Mouse (Mus musculus) E14TG2a.4 (cell line): ENCODE results near the gene Mpv17.

Experiments used
- CTCF ChIP-seq: conservative IDR thresholded peaks from 2 replicates; pipeline ENCODE4 v1.5.1; 2014; ENCODE audit warnings: low read length
- NANOG ChIP-seq: IDR thresholded peaks from 2 replicates; pipeline ENCODE4 v1.6.1; 2014; ENCODE audit warnings: borderline replicate concordance, low read length, mixed read lengths
- POU5F1 ChIP-seq: IDR thresholded peaks from 2 replicates; pipeline ENCODE4 v1.6.1; 2014; ENCODE audit warnings: low read length, borderline replicate concordance

DNA sequence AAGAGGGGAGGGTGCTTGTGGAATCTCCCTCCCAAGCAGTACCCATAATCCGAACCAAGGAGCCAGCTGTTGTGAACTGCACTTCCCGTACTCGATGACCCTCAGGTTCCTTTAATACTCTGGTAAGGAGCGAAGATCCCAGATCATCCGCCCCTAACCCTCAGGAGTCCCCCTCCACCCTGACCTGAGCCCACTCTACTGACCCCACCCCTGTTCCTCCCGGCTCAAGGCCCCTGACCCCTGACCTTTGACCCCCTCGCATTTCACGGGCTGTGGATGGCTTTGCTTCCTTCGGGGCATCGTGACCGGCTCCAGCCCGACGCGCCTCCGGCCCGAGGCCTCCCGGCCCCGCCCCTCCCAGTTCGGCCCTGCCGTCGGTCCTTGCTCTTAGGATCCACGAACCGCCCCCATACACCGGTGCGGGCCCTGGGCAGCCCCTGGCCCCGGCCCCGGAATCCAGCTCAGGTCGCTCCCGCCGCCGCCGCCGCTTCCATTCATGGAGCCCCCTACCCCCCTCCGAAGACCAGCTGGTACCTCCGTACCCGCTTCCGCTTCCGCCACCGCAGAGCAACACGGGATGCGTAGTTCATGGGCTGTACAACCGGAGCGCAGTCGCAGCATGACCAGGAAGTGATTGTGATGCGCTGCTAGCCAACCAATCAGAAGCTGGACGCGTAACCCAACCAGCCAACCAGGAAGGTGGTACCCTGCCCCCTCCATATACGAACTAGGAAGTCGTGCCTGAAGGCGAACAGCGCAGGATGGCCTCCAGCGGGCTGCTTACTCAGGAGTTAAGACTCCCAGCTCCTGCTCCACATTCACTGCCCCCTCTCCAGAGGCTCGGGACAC, 47.9 kb upstream of the Mpv17 start, which contains the start of gene Zfp513:
- TF ChIP-seq CTCF: no peak
- no peak for TF ChIP-seq NANOG
- TF ChIP-seq POU5F1: no peak
